Mouse (Mus musculus) megakaryocyte, embryonic 14.5 days (primary cell): Measurements from ENCODE around the gene Spryd3.

ENCODE experiments used
- FLI1 ChIP-seq: IDR thresholded peaks from 2 replicates; pipeline ENCODE4 v1.6.1; 2012; ENCODE audit warnings: low read length, inconsistent platforms, mixed read lengths
- GATA1 ChIP-seq: IDR thresholded peaks from 3 replicates; pipeline ENCODE4 v1.6.1; 2012; ENCODE audit warnings: mixed read lengths, low read length, inconsistent platforms, borderline replicate concordance

DNA sequence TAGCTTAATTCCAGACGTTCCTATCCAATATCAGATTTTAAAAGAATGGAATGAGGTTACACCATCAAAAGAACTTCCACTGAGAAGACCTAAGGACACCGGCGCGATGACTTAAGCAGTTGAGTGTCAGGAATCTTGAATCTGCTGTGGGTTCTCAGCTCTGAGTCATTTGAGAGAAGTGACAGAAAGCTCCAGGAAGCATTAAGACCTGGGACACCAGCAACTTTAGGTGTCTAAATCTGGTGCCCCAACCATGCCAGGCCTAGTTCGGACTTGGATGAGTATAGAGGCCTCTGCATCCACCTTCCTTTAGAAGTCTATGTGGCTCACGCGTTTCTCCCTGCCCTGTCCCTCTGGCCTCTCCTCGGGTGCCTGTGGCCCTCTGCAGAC lies 36.3 kb downstream of the Spryd3 start:
- TF ChIP-seq GATA1 (no peak), FLI1 (no peak)
